Mouse (Mus musculus) liver, postnatal 0 days (tissue): ENCODE measurements around the gene Slc29a1. TPM values are rescaled to one million over a fixed set of nuclear protein-coding genes. Genes with fewer than 3 reads are reported as not detected.

Experiments
- ATAC-seq: fragments of 200-750 bp; cut with Nextera tagmentation; 2 replicates; pipeline ENCODE4 v1.8.0; 2017; ENCODE audit warnings: mild to moderate bottlenecking, moderate library complexity
- DNase-seq: peaks from one replicate; pipeline ENCODE4 v3.0.0-alpha.2; 2016
- H3K27ac ChIP-seq: fragments of 300-500 bp; sonication (generic); 2 replicates; pipeline ENCODE4 v1.5.1; 2014; ENCODE audit warnings: antibody characterized with exemption, moderate library complexity, mild to moderate bottlenecking, low read depth
- H3K27me3 ChIP-seq: fragments of 300-500 bp; sonication (generic); 2 replicates; pipeline ENCODE4 v1.6.1; 2014; ENCODE audit warnings: low read length, control low read depth, mixed read lengths; ENCODE audit not compliant: insufficient read depth
- H3K36me3 ChIP-seq: fragments of 300-500 bp; sonication (generic); replicated peaks from 2 replicates; pipeline ENCODE4 v1.6.1; 2014; ENCODE audit warnings: mild to moderate bottlenecking, control low read depth, low read length, moderate library complexity, mixed read lengths; ENCODE audit not compliant: insufficient read depth
- H3K4me1 ChIP-seq: fragments of 300-500 bp; sonication (generic); 2 replicates; pipeline ENCODE4 v1.6.1; 2014; ENCODE audit warnings: antibody characterized with exemption, mild to moderate bottlenecking, control low read depth; ENCODE audit not compliant: insufficient read depth
- H3K4me2 ChIP-seq: fragments of 300-500 bp; sonication (generic); 2 replicates; pipeline ENCODE4 v1.6.1; 2014; ENCODE audit warnings: low read depth, mild to moderate bottlenecking, low read length, moderate library complexity, mixed read lengths
- H3K4me3 ChIP-seq: fragments of 300-500 bp; sonication (generic); 2 replicates; pipeline ENCODE4 v1.5.1; 2014; ENCODE audit warnings: low read depth, low read length
- H3K9ac ChIP-seq: fragments of 300-500 bp; sonication (generic); replicated peaks from 2 replicates; pipeline ENCODE4 v1.6.1; 2014; ENCODE audit warnings: mild to moderate bottlenecking, moderate library complexity
- H3K9me3 ChIP-seq: fragments of 300-500 bp; sonication (generic); 2 replicates; pipeline ENCODE4 v1.6.1; 2016; ENCODE audit warnings: mild to moderate bottlenecking, control low read depth, low read length, mixed read lengths
- CTCF ChIP-seq: sonication (generic); IDR thresholded peaks from 2 replicates; pipeline ENCODE4 v1.5.1; 2016; ENCODE audit warnings: antibody characterized with exemption, low read depth
- EP300 ChIP-seq: IDR thresholded peaks from 2 replicates; pipeline ENCODE4 v1.6.1; 2016; ENCODE audit warnings: antibody characterized with exemption, low read depth, mild to moderate bottlenecking
- WGBS: fragments of 180-500 bp; shearing (Covaris S2); extraction: QIAGEN DNeasy Blood & Tissue Kit; methylation state at CpG from one replicate; pipeline ENCODE4 v1.1.7; 2014; ENCODE audit not compliant: insufficient replicate concordance; 5-methylcytosine and 5-hydroxymethylcytosine counted together
- polyA plus RNA-seq: library from polyadenylated mRNA; unstranded; fragments of >200 nt; fragmentation: Nextera tagmentation; extraction: Ambion mirVana; gene quantifications from 2 replicates; pipeline ENCODE4 v1.2.1, GENCODE M21; 2015

Slc29a1 gene
- polyA plus RNA-seq, 1 experiment from 2014 or later, result 91.6 TPM

DNA sequence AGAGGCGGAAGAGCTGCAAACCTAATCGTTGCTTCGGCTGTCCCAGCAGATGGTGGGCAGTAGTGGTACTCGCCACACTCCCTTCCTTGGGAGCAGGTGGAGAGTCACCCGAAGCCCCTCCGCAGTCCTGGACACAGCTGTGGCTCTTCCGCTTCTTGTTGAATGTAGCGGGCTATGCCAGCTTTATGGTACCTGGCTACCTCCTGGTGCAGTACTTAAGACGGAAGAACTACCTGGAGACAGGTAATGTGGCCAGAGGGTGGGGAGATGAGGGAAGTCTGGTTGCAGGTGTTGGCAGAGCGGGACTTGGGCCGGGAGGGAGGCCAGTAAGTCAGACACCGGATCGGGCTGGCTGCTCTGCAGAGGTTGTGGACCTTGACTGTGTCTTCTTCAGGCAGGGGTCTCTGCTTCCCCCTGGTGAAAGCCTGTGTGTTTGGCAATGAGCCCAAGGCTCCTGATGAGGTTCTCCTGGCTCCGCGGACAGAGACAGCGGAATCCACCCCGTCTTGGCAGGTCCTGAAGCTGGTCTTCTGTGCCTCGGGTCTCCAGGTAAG is 34.8 kb downstream of the Slc29a1 start:
- peaks cover 18% of the 10 kb centered on the region for H3K4me1 ChIP-seq
- TF ChIP-seq EP300, result no peak
- no peak for TF ChIP-seq CTCF
- no peaks in the 10 kb centered on the region for H3K27me3 ChIP-seq
- peak overlapping the region; percentile 91 for H3K4me3 ChIP-seq
- no peak for ATAC-seq
- DNase-seq, result no peak
- peak overlapping the region; percentile 93 for H3K9ac ChIP-seq
- peaks cover 46% of the 10 kb centered on the region for H3K36me3 ChIP-seq
- H3K4me2 ChIP-seq, result peak overlapping the region; percentile 97
- 16% methylated on average over 18 of the region's 18 CpGs for WGBS
- peak overlapping the region; percentile 86; the same call in 1 of the 2 replicates for H3K27ac ChIP-seq
- H3K9me3 ChIP-seq, result no peaks in the 10 kb centered on the region

DNA sequence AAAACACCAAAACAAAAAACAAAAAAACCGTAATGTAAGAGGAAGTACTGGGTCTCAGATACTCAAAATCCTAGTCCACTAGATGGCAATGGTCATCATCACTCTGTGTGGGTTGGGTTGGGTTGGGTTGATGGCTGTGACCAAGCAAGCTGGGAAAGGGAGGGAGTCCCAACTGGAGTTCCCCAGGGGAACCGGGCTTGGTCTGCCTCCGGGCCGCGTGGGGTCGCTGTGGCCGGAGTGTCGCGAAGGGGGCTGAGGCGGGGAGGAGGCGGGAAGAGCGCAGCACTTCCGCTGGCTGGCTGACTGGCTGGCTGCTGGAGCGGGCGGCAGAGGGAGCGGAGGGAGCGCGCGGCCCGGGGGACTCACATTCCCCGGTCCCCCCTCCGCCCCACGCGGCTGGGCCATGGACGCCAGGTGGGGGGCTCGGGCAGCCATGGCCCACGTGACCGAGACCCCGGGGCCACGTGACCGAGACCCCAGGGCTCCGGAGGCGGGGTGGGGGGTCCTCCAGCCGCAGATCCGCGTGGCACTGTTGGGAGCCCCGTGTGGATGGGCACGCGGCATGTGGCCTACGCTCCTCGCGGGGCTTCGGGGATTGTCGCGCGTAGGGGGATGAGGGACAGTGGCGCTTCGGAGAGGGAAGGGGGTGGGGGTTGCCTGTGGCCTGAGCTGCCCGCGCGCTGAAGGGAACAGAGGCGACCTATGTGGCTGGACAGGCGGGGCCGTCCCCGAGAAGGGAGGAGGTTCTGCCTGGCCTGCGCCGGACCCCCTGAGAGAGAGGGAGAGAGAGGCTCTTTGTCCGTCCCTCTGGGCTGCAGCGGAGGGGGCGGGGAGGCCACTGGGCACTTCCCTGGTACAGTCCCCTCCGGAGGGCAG is 35.5 kb downstream of the Slc29a1 start, which contains the start of gene Slc35b2:
TSS of gene Slc35b2 (plus strand) at position 220 of the 876 bp plus-strand sequence.
- Histone ChIP-seq H3K4me2 (peak within 1 kb of the TSS; percentile 97), H3K9me3 (no peaks in the 10 kb centered on the region), H3K9ac (peak within 1 kb of the TSS; percentile 93), H3K4me1 (peaks cover 18% of the 10 kb centered on the region), H3K27ac (peak within 1 kb of the TSS; percentile 86), H3K4me3 (peak within 1 kb of the TSS; percentile 91), H3K27me3 (no peaks in the 10 kb centered on the region), H3K36me3 (peaks cover 39% of the 10 kb centered on the region)
- ATAC-seq (peak; percentile 90), DNase-seq (peak; percentile 92)
- under 1% methylated on average over 45 of the region's 61 CpGs for WGBS
- TF ChIP-seq EP300, result no peak
- peak; percentile 96 for TF ChIP-seq CTCF

DNA sequence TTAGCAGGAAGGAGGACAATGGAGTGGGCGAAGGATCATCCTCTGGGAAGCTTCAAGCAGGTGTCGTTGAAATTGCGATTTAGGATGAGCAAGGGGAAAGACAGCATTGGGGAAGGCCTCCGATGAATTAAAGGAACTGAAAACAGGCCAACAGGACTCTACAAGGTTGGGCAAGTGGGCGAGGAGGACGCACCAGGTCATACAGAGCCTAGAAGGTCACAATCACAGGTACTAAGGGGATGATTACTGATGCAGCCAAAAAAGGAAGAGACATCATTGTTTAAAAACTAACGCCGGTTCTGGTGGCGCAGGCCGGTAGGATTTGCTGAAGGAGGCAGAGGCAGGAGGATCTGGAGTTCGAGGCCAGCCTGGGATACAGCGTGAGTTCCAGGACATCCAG is 36.2 kb downstream of the Slc29a1 start:
- peak overlapping the region; percentile 97; the same call in 1 of the 2 replicates for H3K4me2 ChIP-seq
- peaks cover 19% of the 10 kb centered on the region for H3K4me1 ChIP-seq
- 66% methylated on average over 12 of the region's 12 CpGs for WGBS
- no peak overlapping the region for H3K27ac ChIP-seq
- peaks cover 37% of the 10 kb centered on the region for H3K36me3 ChIP-seq
- ATAC-seq, result no peak
- DNase-seq, result no peak
- TF ChIP-seq CTCF, result no peak
- no peak for TF ChIP-seq EP300
- H3K4me3 ChIP-seq, result peak overlapping the region; percentile 91; the same call in 1 of the 2 replicates
- no peaks in the 10 kb centered on the region for H3K9me3 ChIP-seq
- H3K27me3 ChIP-seq, result no peaks in the 10 kb centered on the region
- H3K9ac ChIP-seq, result no peak overlapping the region

DNA sequence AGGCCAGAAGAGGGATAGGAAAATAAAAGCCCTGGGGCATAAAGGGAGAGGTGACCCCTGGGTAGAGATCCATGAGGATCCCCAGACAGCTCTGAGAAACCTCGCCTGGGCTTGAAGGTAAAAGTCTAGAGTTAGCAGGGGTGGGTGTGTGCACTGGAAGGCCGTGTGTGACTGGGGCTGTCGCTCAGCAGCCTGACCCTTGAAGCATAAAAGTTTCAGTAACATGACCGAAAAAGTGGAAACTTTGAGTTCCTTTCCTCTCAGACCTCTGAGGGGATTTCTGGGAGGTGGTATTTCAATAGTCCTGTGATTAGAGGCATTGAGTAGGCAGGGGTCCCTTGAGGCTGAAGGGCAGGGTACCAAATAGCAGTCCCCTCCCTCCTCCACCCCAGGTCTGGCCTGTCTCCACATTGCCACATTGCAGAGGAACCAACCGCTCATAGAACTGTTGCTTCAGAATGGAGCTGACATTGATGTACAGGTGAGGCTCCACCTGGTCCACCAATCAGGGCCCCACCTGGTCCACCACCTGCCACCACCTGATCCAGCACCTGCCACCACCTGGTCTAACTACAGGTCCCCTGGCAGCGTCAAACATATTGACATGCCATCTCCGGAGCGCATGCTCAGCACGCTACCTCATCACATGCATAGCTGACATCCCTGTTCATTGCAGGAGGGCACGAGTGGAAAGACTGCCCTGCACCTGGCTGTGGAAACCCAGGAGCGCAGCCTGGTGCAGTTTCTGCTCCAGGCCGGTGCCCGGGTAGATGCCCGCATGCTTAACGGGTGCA is 39.5 kb downstream of the Slc29a1 start:
- Histone ChIP-seq H3K4me3 (no peak overlapping the region), H3K4me2 (no peak overlapping the region), H3K9me3 (no peaks in the 10 kb centered on the region), H3K36me3 (peaks cover 9% of the 10 kb centered on the region), H3K4me1 (peaks cover 26% of the 10 kb centered on the region), H3K27me3 (peaks cover 3% of the 10 kb centered on the region; the same call in 1 of the 2 replicates), H3K27ac (no peak overlapping the region), H3K9ac (no peak overlapping the region)
- DNase-seq, result no peak
- 81% methylated on average over 15 of the region's 15 CpGs for WGBS
- ATAC-seq, result no peak
- TF ChIP-seq CTCF, result no peak

DNA sequence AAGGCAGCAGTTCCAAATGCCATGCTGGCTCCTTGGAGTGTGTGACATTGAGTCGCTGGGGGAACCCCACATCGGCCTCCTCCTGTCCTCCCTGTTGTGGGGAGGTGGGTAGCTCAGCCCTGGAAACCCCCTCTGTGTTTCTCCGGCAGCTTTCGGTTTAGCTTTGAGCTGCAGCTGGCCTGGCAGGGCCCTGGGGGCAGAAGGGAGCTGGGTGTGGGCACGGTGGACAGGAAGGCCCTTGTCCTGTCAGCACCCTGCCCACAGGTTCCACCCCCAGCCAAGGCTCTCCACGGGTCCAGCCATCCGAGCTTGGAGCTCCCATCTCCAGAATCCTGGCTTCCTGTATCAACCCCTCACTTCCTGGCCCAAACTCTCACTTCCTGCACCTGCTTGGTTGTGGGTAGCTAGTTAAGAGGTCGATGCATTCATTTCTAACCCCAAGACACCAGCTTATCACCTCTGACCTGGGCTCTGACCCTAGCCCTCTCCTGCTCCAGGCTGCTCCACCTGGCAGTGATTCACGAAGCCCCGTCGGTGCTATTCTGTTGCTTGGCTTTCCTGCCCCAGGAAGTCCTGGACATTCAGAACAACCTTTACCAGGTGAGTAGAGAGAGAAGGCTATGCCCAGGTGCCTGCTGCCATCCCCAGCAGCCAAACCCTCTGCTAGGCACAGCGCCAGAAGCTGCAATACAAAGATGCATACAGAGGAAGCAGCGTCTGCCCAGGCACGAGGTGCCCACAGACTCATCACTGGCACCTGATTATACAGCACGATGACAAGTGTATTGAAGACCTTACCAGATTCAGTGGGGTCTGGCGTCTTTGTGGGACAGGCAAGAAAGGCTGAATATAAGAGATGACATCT is 41.2 kb downstream of the Slc29a1 start:
- Histone ChIP-seq H3K9ac (no peak overlapping the region; the same call in 1 of the 2 replicates), H3K27ac (peak overlapping the region; percentile 20), H3K4me3 (0 out of 2 replicates have a peak overlapping the region, but pooled peaks have one; percentile 63), H3K4me2 (peak overlapping the region; percentile 93), H3K4me1 (peaks cover 16% of the 10 kb centered on the region), H3K9me3 (no peaks in the 10 kb centered on the region), H3K36me3 (peaks cover 9% of the 10 kb centered on the region), H3K27me3 (peaks cover 3% of the 10 kb centered on the region; the same call in 1 of the 2 replicates)
- DNase-seq (peak; percentile 31), ATAC-seq (no peak)
- TF ChIP-seq CTCF (no peak), EP300 (no peak)
- 51% methylated on average over 16 of the region's 16 CpGs for WGBS
